Mouse (Mus musculus) lung, postnatal 25 days (tissue): ENCODE data around the gene Dock6.
A peak's percentile ranks its signal among the peaks of the same experiment; 100 is the strongest.

Experiments
- DNase-seq: peaks from one replicate; pipeline ENCODE4 v3.0.0; 2022; ENCODE audit warnings: low spot score

The Dock6 gene

GRCm38 (mm10) chr9:21846755-21847341, 5.6 kb downstream of the Dock6 start:
- peak; percentile 85 for DNase-seq

DNA sequence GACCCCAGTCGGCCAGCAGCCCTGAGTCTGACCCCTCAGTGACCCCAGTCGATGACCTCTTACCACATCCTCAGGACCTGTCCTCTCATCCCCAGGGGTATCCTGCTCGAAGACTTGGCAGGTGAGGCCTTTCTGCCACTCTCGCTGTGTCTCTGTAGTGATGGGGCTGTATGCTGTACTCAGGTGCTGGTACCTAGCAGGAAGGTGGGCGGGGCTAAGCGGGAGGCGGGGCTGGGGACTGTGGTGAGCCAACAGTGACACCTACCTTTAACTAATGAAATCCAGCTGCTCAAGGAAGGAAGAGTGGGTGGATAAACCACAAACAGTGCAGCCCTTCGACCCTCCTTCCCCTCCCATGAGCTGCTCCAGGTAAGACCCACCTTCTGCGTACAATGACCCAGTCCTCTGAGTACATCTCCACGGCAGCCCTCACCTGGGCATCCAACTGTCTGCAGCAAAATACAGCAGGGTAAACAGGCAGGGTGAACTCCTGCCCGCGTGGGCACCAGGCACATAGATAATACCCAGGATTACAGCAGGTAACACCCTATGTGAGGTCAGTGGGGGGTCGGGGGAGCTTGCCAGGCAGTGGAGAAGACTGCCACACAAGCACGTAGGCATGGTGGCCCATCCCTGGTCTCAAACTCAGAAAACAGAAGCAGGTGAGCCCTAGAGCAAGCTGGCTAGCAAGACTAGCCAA, 6.9 kb downstream of the Dock6 start:
- peak; percentile 35 for DNase-seq

GRCm38 (mm10) chr9:21843086-21843485, 9.3 kb downstream of the Dock6 start:
- DNase-seq, result no peak

GRCm38 (mm10) chr9:21842391-21842790, 10.0 kb downstream of the Dock6 start:
- DNase-seq, result peak; percentile 65

DNA sequence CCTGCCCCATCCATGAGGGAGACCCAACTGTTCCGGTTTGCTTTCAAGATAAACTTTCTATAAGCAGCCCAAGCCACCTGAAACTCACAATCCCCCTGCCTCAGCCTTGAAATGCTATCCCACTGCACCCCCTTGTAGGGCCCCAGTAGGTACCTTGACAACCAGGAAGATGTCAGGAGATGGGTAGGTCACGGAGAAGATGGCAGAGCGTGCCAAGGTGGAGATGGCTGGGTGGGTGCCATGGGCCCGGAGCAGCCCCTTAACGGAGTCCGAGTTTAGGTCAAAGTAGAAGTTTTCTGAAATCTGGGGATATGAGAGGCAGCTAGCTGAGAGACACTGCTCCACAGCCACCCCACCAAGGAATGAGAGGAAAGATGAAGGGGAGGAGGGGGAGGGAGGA, 11.1 kb downstream of the Dock6 start:
- DNase-seq, result no peak

GRCm38 (mm10) chr9:21840115-21840787, 12.2 kb downstream of the Dock6 start:
- peak; percentile 37 for DNase-seq

DNA sequence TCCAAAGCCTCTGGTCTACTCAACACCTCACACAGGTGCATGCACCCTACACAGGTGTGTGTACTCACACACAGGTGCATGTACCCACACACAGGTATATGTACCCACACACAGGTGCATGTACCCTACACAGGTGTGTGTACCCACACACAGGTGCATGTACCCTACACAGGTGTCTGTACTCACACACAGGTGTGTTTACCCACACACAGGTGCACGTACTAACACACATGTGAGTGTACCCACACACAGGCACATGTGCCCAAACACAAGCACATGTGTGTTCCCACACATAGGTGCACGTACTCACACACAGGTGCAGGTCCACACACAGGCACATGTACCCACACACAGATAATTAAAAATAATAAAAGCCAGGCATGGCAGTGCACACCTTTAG, 14.7 kb downstream of the Dock6 start:
- DNase-seq, result no peak

DNA sequence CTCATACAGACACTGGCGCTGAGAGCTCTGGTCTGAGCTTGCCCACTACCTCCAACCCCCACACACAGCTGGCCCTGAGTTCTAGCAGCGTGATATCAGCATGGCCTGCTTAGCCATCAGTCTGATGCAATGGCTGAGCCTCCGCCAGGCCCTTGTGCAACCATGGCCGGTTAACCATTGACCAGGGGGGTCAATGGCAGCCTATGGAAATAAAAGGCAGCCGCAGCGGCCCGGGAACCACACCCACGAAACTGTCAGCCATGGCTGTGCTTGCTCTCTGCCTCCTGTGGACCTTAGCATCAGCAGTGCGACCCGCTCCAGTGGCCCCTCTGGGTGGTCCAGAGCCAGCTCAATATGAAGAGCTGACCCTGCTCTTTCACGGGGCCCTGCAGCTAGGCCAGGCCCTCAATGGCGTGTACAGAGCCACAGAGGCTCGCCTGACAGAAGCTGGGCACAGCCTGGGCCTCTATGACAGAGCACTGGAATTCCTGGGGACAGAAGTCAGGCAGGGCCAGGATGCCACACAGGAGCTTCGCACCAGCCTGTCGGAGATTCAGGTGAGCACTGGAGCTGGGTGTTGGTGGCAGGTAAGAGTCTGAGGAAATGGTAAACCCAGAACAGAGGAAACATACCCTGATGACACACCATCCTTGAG, 17.1 kb downstream of the Dock6 start, which contains the start of gene Angptl8:
Gene Angptl8 (plus strand): TSS at position 253 of the 655 bp plus-strand sequence.
- DNase-seq, result peak; percentile 85

- no peak for DNase-seq
Observed at GRCm38 (mm10) chr9:21831558-21832240, 20.7 kb downstream of the Dock6 start.

DNA sequence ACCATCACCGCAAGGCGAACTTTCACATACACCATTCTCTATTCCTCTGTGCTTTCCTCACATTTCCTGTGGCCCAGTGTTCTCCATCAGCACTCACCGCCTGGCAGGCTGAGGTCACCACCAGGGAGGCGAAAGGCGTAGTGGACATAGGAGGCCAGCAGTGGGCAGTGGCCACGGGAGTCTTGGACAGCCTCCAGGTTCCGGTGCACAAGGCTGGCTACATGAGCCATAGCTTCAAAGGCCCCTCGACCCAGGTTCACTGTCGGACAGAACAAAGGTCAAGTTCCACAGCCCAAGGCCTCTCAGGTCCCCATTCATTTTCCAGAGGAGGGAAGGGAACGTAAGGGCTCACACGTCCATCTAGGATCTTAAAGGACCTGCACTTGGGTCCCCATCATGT, 21.5 kb downstream of the Dock6 start:
- no peak for DNase-seq

- DNase-seq, result no peak
Observed at GRCm38 (mm10) chr9:21830461-21830850, 22.0 kb downstream of the Dock6 start.

GRCm38 (mm10) chr9:21829834-21830460, 22.5 kb downstream of the Dock6 start:
- DNase-seq, result no peak

GRCm38 (mm10) chr9:21824366-21824765, 28.1 kb downstream of the Dock6 start:
- DNase-seq, result no peak

- no peak for DNase-seq
Observed at GRCm38 (mm10) chr9:21823957-21824356, 28.5 kb downstream of the Dock6 start.

GRCm38 (mm10) chr9:21822686-21823085, 29.7 kb downstream of the Dock6 start:
- DNase-seq, result no peak

DNA sequence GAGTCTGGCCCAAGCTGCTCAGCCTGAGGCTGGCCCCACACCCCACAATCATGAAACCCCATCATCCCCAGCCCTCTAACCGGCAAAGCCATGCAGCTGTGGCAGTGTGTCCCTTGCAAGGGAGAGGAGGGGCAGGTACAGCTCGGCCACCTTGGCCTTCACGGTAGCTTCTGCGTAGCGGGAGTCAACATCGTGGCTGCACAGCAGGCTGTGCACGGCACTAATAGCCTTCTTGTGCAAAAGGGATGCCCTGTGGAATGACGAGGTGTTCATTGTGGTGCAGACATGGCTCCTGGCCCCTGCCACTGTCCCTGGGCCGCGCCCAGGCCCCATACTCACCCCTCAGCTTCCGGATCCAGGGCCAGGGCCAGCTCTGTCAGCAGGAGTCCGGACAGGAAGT, 32.3 kb downstream of the Dock6 start:
- no peak for DNase-seq

GRCm38 (mm10) chr9:21819181-21819729, 33.2 kb downstream of the Dock6 start:
- DNase-seq, result no peak

DNA sequence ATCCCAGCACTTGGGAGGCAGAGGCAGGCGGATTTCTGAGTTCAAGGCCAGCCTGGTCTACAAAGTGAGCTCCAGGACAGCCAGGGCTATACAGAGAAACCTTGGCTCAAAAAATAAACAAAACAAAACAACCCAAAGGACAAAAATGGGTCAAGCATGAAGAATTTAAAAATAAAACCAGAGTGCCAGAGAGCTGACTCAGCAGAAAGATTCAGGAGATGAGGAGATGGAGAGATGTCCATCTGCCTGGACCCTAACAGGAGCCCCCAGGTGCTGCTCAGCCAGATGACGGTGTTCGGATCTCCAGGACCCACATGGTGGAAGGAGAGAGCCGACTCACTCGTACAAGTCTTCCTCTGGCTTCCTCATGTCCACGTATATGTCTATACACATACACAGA, 33.9 kb downstream of the Dock6 start:
- no peak for DNase-seq

GRCm38 (mm10) chr9:21818125-21818524, 34.3 kb downstream of the Dock6 start:
- no peak for DNase-seq

- no peak for DNase-seq
Observed at GRCm38 (mm10) chr9:21816716-21817305, 35.6 kb downstream of the Dock6 start.

DNA sequence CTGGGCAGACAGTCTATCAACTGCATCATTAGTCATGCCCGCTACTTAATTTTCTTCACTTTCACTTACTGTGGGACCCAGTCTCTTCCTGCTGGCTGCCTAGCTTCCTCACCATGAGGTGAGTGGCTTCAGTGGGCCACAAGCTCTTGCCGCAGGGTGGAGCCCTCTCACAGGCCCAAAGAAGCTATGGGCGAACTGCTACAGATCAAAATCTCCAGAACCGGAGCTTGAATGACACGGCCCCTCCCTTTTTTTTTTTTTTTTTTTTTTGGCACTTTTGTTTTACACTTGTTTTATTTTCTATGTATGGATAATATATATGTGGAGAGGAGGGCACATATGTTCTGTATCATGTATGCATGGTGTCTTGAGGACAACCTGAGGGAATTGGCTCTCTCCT, 41.3 kb downstream of the Dock6 start:
- no peak for DNase-seq
